Mouse (Mus musculus) liver, postnatal 0 days (tissue): ENCODE measurements at regions not wholly inside any gene's neighbourhood (a gene's known extent, or its start where the extent isn't known, plus 50 kb on each side); places are given as distances from the start of the nearest gene placed in this dataset.

Experiments
- ATAC-seq: fragments of 200-750 bp; cut with Nextera tagmentation; 2 replicates; pipeline ENCODE4 v1.8.0; 2017; ENCODE audit warnings: mild to moderate bottlenecking, moderate library complexity
- DNase-seq: peaks from one replicate; pipeline ENCODE4 v3.0.0-alpha.2; 2016
- H3K27ac ChIP-seq: fragments of 300-500 bp; sonication (generic); 2 replicates; pipeline ENCODE4 v1.5.1; 2014; ENCODE audit warnings: antibody characterized with exemption, moderate library complexity, mild to moderate bottlenecking, low read depth
- H3K27me3 ChIP-seq: fragments of 300-500 bp; sonication (generic); 2 replicates; pipeline ENCODE4 v1.6.1; 2014; ENCODE audit warnings: low read length, control low read depth, mixed read lengths; ENCODE audit not compliant: insufficient read depth
- H3K36me3 ChIP-seq: fragments of 300-500 bp; sonication (generic); replicated peaks from 2 replicates; pipeline ENCODE4 v1.6.1; 2014; ENCODE audit warnings: mild to moderate bottlenecking, control low read depth, low read length, moderate library complexity, mixed read lengths; ENCODE audit not compliant: insufficient read depth
- H3K4me1 ChIP-seq: fragments of 300-500 bp; sonication (generic); 2 replicates; pipeline ENCODE4 v1.6.1; 2014; ENCODE audit warnings: antibody characterized with exemption, mild to moderate bottlenecking, control low read depth; ENCODE audit not compliant: insufficient read depth
- H3K4me2 ChIP-seq: fragments of 300-500 bp; sonication (generic); 2 replicates; pipeline ENCODE4 v1.6.1; 2014; ENCODE audit warnings: low read depth, mild to moderate bottlenecking, low read length, moderate library complexity, mixed read lengths
- H3K4me3 ChIP-seq: fragments of 300-500 bp; sonication (generic); 2 replicates; pipeline ENCODE4 v1.5.1; 2014; ENCODE audit warnings: low read depth, low read length
- H3K9ac ChIP-seq: fragments of 300-500 bp; sonication (generic); replicated peaks from 2 replicates; pipeline ENCODE4 v1.6.1; 2014; ENCODE audit warnings: mild to moderate bottlenecking, moderate library complexity
- H3K9me3 ChIP-seq: fragments of 300-500 bp; sonication (generic); 2 replicates; pipeline ENCODE4 v1.6.1; 2016; ENCODE audit warnings: mild to moderate bottlenecking, control low read depth, low read length, mixed read lengths
- CTCF ChIP-seq: sonication (generic); IDR thresholded peaks from 2 replicates; pipeline ENCODE4 v1.5.1; 2016; ENCODE audit warnings: antibody characterized with exemption, low read depth
- EP300 ChIP-seq: IDR thresholded peaks from 2 replicates; pipeline ENCODE4 v1.6.1; 2016; ENCODE audit warnings: antibody characterized with exemption, low read depth, mild to moderate bottlenecking
- WGBS: fragments of 180-500 bp; shearing (Covaris S2); extraction: QIAGEN DNeasy Blood & Tissue Kit; methylation state at CpG from one replicate; pipeline ENCODE4 v1.1.7; 2014; ENCODE audit not compliant: insufficient replicate concordance; 5-methylcytosine and 5-hydroxymethylcytosine counted together

- H3K4me2 ChIP-seq, result no peak overlapping the region
- 71% methylated on average over 6 of the region's 6 CpGs for WGBS
These were observed 278.2 kb downstream of the Kcnrg start for GRCm38 (mm10) chr14:61885241-61886015.

GRCm38 (mm10) chr14:61889626-61890025 is 282.4 kb downstream of the Kcnrg start:
- Histone ChIP-seq H3K36me3 (no peaks in the 10 kb centered on the region), H3K4me3 (no peak overlapping the region), H3K27ac (no peak overlapping the region), H3K4me2 (no peak overlapping the region), H3K27me3 (no peaks in the 10 kb centered on the region), H3K9ac (no peak overlapping the region), H3K9me3 (no peaks in the 10 kb centered on the region), H3K4me1 (no peaks in the 10 kb centered on the region)
- DNase-seq (no peak), ATAC-seq (no peak)
- TF ChIP-seq EP300 (no peak), CTCF (no peak)
- 80% methylated on average over 8 of the region's 8 CpGs for WGBS

More at GRCm38 (mm10) chr14:61885241-61886015, 278.2 kb downstream of the Kcnrg start:
- ATAC-seq, result no peak
- no peaks in the 10 kb centered on the region for H3K27me3 ChIP-seq
- DNase-seq, result no peak
- no peak for TF ChIP-seq CTCF
- no peak for TF ChIP-seq EP300
- H3K4me3 ChIP-seq, result no peak overlapping the region
- H3K9ac ChIP-seq, result no peak overlapping the region
- H3K9me3 ChIP-seq, result no peaks in the 10 kb centered on the region
- no peaks in the 10 kb centered on the region for H3K4me1 ChIP-seq
- no peaks in the 10 kb centered on the region for H3K36me3 ChIP-seq
- H3K27ac ChIP-seq, result no peak overlapping the region

GRCm38 (mm10) chr14:61893786-61894185 is 286.5 kb downstream of the Kcnrg start:
- no peaks in the 10 kb centered on the region for H3K4me1 ChIP-seq
- 79% methylated on average over 3 of the region's 3 CpGs for WGBS
- no peak overlapping the region for H3K4me2 ChIP-seq
- H3K9me3 ChIP-seq, result no peaks in the 10 kb centered on the region
- no peak overlapping the region for H3K4me3 ChIP-seq
- DNase-seq (no peak), ATAC-seq (no peak)
- no peak overlapping the region for H3K9ac ChIP-seq
- TF ChIP-seq EP300 (no peak), CTCF (no peak)
- no peaks in the 10 kb centered on the region for H3K27me3 ChIP-seq
- H3K36me3 ChIP-seq, result no peaks in the 10 kb centered on the region
- no peak overlapping the region for H3K27ac ChIP-seq

- H3K9ac ChIP-seq, result no peak overlapping the region
- DNase-seq (no peak), ATAC-seq (no peak)
- H3K4me1 ChIP-seq, result no peaks in the 10 kb centered on the region
- no peaks in the 10 kb centered on the region for H3K9me3 ChIP-seq
- H3K27me3 ChIP-seq, result no peaks in the 10 kb centered on the region
- 73% methylated on average over 5 of the region's 5 CpGs for WGBS
- no peak overlapping the region for H3K4me2 ChIP-seq
- H3K27ac ChIP-seq, result no peak overlapping the region
- H3K4me3 ChIP-seq, result no peak overlapping the region
- no peak for TF ChIP-seq EP300
- no peak for TF ChIP-seq CTCF
- H3K36me3 ChIP-seq, result no peaks in the 10 kb centered on the region
These were observed 289.6 kb downstream of the Kcnrg start for GRCm38 (mm10) chr14:61896879-61897278.

- TF ChIP-seq CTCF (no peak), EP300 (no peak)
- H3K27ac ChIP-seq, result no peak overlapping the region
- ATAC-seq (no peak), DNase-seq (no peak)
- no peaks in the 10 kb centered on the region for H3K27me3 ChIP-seq
- H3K4me1 ChIP-seq, result no peaks in the 10 kb centered on the region
- H3K9me3 ChIP-seq, result no peaks in the 10 kb centered on the region
- WGBS, result 83% methylated on average over 10 of the region's 10 CpGs
- H3K4me3 ChIP-seq, result no peak overlapping the region
- H3K9ac ChIP-seq, result no peak overlapping the region
- no peaks in the 10 kb centered on the region for H3K36me3 ChIP-seq
- H3K4me2 ChIP-seq, result no peak overlapping the region
These were observed 291.4 kb downstream of the Kcnrg start for GRCm38 (mm10) chr14:61898664-61899063.

GRCm38 (mm10) chr14:61904426-61905124 is 297.3 kb downstream of the Kcnrg start:
- 77% methylated on average over 4 of the region's 4 CpGs for WGBS
- H3K9me3 ChIP-seq, result no peaks in the 10 kb centered on the region
- no peak overlapping the region for H3K4me2 ChIP-seq
- no peak overlapping the region for H3K4me3 ChIP-seq
- TF ChIP-seq EP300, result no peak
- TF ChIP-seq CTCF, result no peak
- H3K9ac ChIP-seq, result no peak overlapping the region
- no peaks in the 10 kb centered on the region for H3K36me3 ChIP-seq
- no peaks in the 10 kb centered on the region for H3K27me3 ChIP-seq
- DNase-seq (no peak), ATAC-seq (no peak)
- H3K4me1 ChIP-seq, result no peaks in the 10 kb centered on the region
- no peak overlapping the region for H3K27ac ChIP-seq
